Mouse (Mus musculus) thymus, postnatal 14 days (tissue): ENCODE data around the gene Usp12.
"Not testable (repeated sequence)": the region's sequence is repeated elsewhere in the genome, so short reads cannot be mapped to it uniquely, and the experiment has no call there.

ENCODE experiments used
- DNase-seq: peaks from one replicate; pipeline ENCODE4 v3.0.0; 2021

Gene Usp12

GRCm38 (mm10) chr5:146736348-146736747, 58.5 kb downstream of the Usp12 start:
- no peak for DNase-seq

GRCm38 (mm10) chr5:146735054-146735453, 59.8 kb downstream of the Usp12 start:
- DNase-seq: not testable (repeated sequence)

- no peak for DNase-seq
Measured at GRCm38 (mm10) chr5:146733888-146734640, 60.7 kb downstream of the Usp12 start.

- DNase-seq: no peak
Measured at GRCm38 (mm10) chr5:146733372-146733771, 61.4 kb downstream of the Usp12 start.

- no peak for DNase-seq
Measured at GRCm38 (mm10) chr5:146727006-146727405, 67.8 kb downstream of the Usp12 start.

GRCm38 (mm10) chr5:146724956-146725355, 69.8 kb downstream of the Usp12 start:
- no peak for DNase-seq

- DNase-seq: no peak
Measured at GRCm38 (mm10) chr5:146723452-146723851, 71.4 kb downstream of the Usp12 start.

GRCm38 (mm10) chr5:146722226-146722625, 72.6 kb downstream of the Usp12 start:
- DNase-seq: no peak

- DNase-seq: no peak
Measured at GRCm38 (mm10) chr5:146719584-146720356, 75.0 kb downstream of the Usp12 start.

GRCm38 (mm10) chr5:146713836-146714235, 81.0 kb downstream of the Usp12 start:
- no peak for DNase-seq

GRCm38 (mm10) chr5:146713088-146713487, 81.7 kb downstream of the Usp12 start:
- no peak for DNase-seq

GRCm38 (mm10) chr5:146712282-146712918, 82.4 kb downstream of the Usp12 start:
- no peak for DNase-seq

GRCm38 (mm10) chr5:146709361-146709760, 85.4 kb downstream of the Usp12 start:
- no peak for DNase-seq

GRCm38 (mm10) chr5:146705815-146706408, 88.9 kb downstream of the Usp12 start:
- peak; percentile 83 for DNase-seq

- no peak for DNase-seq
Measured at GRCm38 (mm10) chr5:146705411-146705810, 89.4 kb downstream of the Usp12 start.

- DNase-seq: no peak
Measured at GRCm38 (mm10) chr5:146704241-146704640, 90.6 kb downstream of the Usp12 start.

- no peak for DNase-seq
Measured at GRCm38 (mm10) chr5:146703710-146704121, 91.1 kb downstream of the Usp12 start.

GRCm38 (mm10) chr5:146700099-146700498, 94.7 kb downstream of the Usp12 start:
- no peak for DNase-seq

- DNase-seq: no peak
Measured at GRCm38 (mm10) chr5:146699433-146700019, 95.3 kb downstream of the Usp12 start.

- DNase-seq: no peak
Measured at GRCm38 (mm10) chr5:146695543-146695942, 99.3 kb downstream of the Usp12 start.

- DNase-seq: no peak
Measured at GRCm38 (mm10) chr5:146692976-146693361, 101.8 kb downstream of the Usp12 start.

GRCm38 (mm10) chr5:146692361-146692975, 102.3 kb downstream of the Usp12 start:
- no peak for DNase-seq
